Mouse (Mus musculus): ENCODE results near the gene Cacng5. TPM values are rescaled to one million over a fixed set of nuclear protein-coding genes. Genes with fewer than 3 reads are reported as not detected.

The Cacng5 gene
- polyA plus RNA-seq, 1 experiment from 2014 or later = not detected

- 74% methylated on average over 2 of the region's 2 CpGs for WGBS (ENCODE audit: insufficient replicate concordance)
Observed at GRCm38 (mm10) chr11:107936929-107937328, 22.1 kb upstream of the Cacng5 start.

GRCm38 (mm10) chr11:107931721-107932120 lies 16.9 kb upstream of the Cacng5 start:
- Histone ChIP-seq H3K27me3 (ENCODE audit: control insufficient read depth, insufficient read depth, low read length) (no peaks in the 10 kb centered on the region), H3K4me1 (ENCODE audit: control insufficient read depth, insufficient read depth, low read length) (no peaks in the 10 kb centered on the region), H3K27ac (ENCODE audit: low read depth, low read length) (no peak overlapping the region), H3K9me3 (replicated peaks; ENCODE audit: control insufficient read depth, low read length) (no peaks in the 10 kb centered on the region), H3K36me3 (ENCODE audit: control insufficient read depth, insufficient read depth, low read length) (no peaks in the 10 kb centered on the region), H3K4me3 (ENCODE audit: low read depth, low read length) (no peak overlapping the region), H3K9ac (ENCODE audit: low read depth, low read length) (no peak overlapping the region), H3K4me2 (no peak overlapping the region)
- ATAC-seq (replicated peaks; ENCODE audit: insufficient number of reproducible peaks, low FRiP score, low TSS enrichment) = no peak
- WGBS (ENCODE audit: insufficient replicate concordance) = 72% methylated on average over 7 of the region's 7 CpGs

More at GRCm38 (mm10) chr11:107936929-107937328, 22.1 kb upstream of the Cacng5 start:
- Histone ChIP-seq H3K27ac (ENCODE audit: low read depth, low read length) (no peak overlapping the region), H3K4me2 (no peak overlapping the region), H3K9me3 (replicated peaks; ENCODE audit: control insufficient read depth, low read length) (peaks cover 14% of the 10 kb centered on the region), H3K36me3 (ENCODE audit: control insufficient read depth, insufficient read depth, low read length) (peaks cover 21% of the 10 kb centered on the region), H3K27me3 (ENCODE audit: control insufficient read depth, insufficient read depth, low read length) (no peaks in the 10 kb centered on the region), H3K4me3 (ENCODE audit: low read depth, low read length) (no peak overlapping the region), H3K4me1 (ENCODE audit: control insufficient read depth, insufficient read depth, low read length) (no peaks in the 10 kb centered on the region), H3K9ac (ENCODE audit: low read depth, low read length) (no peak overlapping the region)
- ATAC-seq (replicated peaks; ENCODE audit: insufficient number of reproducible peaks, low FRiP score, low TSS enrichment) = no peak

- no peak overlapping the region for H3K9ac ChIP-seq (ENCODE audit: low read depth, low read length)
- no peak overlapping the region for H3K4me3 ChIP-seq (ENCODE audit: low read depth, low read length)
- no peak for ATAC-seq (replicated peaks; ENCODE audit: insufficient number of reproducible peaks, low FRiP score, low TSS enrichment)
- no peaks in the 10 kb centered on the region for H3K36me3 ChIP-seq (ENCODE audit: control insufficient read depth, insufficient read depth, low read length)
- no peak overlapping the region for H3K27ac ChIP-seq (ENCODE audit: low read depth, low read length)
- no peaks in the 10 kb centered on the region for H3K27me3 ChIP-seq (ENCODE audit: control insufficient read depth, insufficient read depth, low read length)
- H3K4me1 ChIP-seq (ENCODE audit: control insufficient read depth, insufficient read depth, low read length) = no peaks in the 10 kb centered on the region
- no peaks in the 10 kb centered on the region for H3K9me3 ChIP-seq (replicated peaks; ENCODE audit: control insufficient read depth, low read length)
- H3K4me2 ChIP-seq = no peak overlapping the region
- 86% methylated on average over 11 of the region's 11 CpGs for WGBS (ENCODE audit: insufficient replicate concordance)
Observed at GRCm38 (mm10) chr11:107931288-107931687, 16.4 kb upstream of the Cacng5 start.

- Histone ChIP-seq H3K36me3 (ENCODE audit: control insufficient read depth, insufficient read depth, low read length) (no peaks in the 10 kb centered on the region), H3K9ac (ENCODE audit: low read depth, low read length) (no peak overlapping the region), H3K27me3 (ENCODE audit: control insufficient read depth, insufficient read depth, low read length) (no peaks in the 10 kb centered on the region), H3K27ac (ENCODE audit: low read depth, low read length) (no peak overlapping the region), H3K4me3 (ENCODE audit: low read depth, low read length) (no peak overlapping the region), H3K4me2 (no peak overlapping the region), H3K4me1 (ENCODE audit: control insufficient read depth, insufficient read depth, low read length) (no peaks in the 10 kb centered on the region), H3K9me3 (replicated peaks; ENCODE audit: control insufficient read depth, low read length) (no peaks in the 10 kb centered on the region)
- ATAC-seq (replicated peaks; ENCODE audit: insufficient number of reproducible peaks, low FRiP score, low TSS enrichment) = no peak
- 50% methylated on average over 3 of the region's 3 CpGs for WGBS (ENCODE audit: insufficient replicate concordance)
Observed at GRCm38 (mm10) chr11:107929712-107930111, 14.9 kb upstream of the Cacng5 start.

GRCm38 (mm10) chr11:107919852-107920508 lies 5.1 kb upstream of the Cacng5 start:
- no peak overlapping the region for H3K9ac ChIP-seq (ENCODE audit: low read depth, low read length)
- no peak overlapping the region for H3K27ac ChIP-seq (ENCODE audit: low read depth, low read length)
- H3K27me3 ChIP-seq (ENCODE audit: control insufficient read depth, insufficient read depth, low read length) = peaks cover 17% of the 10 kb centered on the region
- H3K36me3 ChIP-seq (ENCODE audit: control insufficient read depth, insufficient read depth, low read length) = no peaks in the 10 kb centered on the region
- no peak for ATAC-seq (replicated peaks; ENCODE audit: insufficient number of reproducible peaks, low FRiP score, low TSS enrichment)
- 41% methylated on average over 16 of the region's 16 CpGs for WGBS (ENCODE audit: insufficient replicate concordance)
- no peaks in the 10 kb centered on the region for H3K4me1 ChIP-seq (ENCODE audit: control insufficient read depth, insufficient read depth, low read length)
- no peak overlapping the region for H3K4me2 ChIP-seq
- H3K4me3 ChIP-seq (ENCODE audit: low read depth, low read length) = no peak overlapping the region
- no peaks in the 10 kb centered on the region for H3K9me3 ChIP-seq (replicated peaks; ENCODE audit: control insufficient read depth, low read length)

DNA sequence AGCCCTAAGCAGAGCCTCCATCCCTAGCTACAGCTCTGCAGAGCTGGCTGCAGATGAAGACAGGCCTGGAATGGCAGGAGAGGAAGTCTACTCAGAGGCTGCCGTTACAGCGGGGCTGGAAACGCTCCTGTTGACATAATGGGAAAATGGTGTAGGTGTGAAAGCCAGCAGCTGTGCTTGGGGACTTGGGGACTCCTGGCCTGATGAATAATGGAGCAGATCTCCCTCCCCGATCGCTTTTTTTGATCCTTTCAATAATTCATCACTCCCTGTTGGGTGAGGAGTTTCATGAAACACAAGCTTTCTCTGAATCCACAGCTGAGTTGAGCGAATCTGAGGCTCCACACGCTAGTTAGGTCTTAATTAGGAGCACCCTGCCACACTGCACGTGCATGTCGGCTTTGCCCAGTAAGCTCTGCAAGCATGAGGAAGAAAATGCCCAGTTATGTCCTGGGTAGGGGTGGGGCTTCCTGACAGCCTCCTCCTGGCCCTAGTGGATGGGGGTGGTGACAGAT lies 2.9 kb upstream of the Cacng5 start:
- Histone ChIP-seq H3K9ac (ENCODE audit: low read depth, low read length) (no peak overlapping the region), H3K27ac (ENCODE audit: low read depth, low read length) (no peak overlapping the region), H3K9me3 (replicated peaks; ENCODE audit: control insufficient read depth, low read length) (no peaks in the 10 kb centered on the region), H3K36me3 (ENCODE audit: control insufficient read depth, insufficient read depth, low read length) (no peaks in the 10 kb centered on the region), H3K27me3 (ENCODE audit: control insufficient read depth, insufficient read depth, low read length) (peaks cover 38% of the 10 kb centered on the region), H3K4me1 (ENCODE audit: control insufficient read depth, insufficient read depth, low read length) (no peaks in the 10 kb centered on the region), H3K4me3 (ENCODE audit: low read depth, low read length) (no peak overlapping the region), H3K4me2 (no peak overlapping the region)
- no peak for ATAC-seq (replicated peaks; ENCODE audit: insufficient number of reproducible peaks, low FRiP score, low TSS enrichment)
- 66% methylated on average over 9 of the region's 9 CpGs for WGBS (ENCODE audit: insufficient replicate concordance)

GRCm38 (mm10) chr11:107913317-107913716 lies 1.5 kb downstream of the Cacng5 start:
- Histone ChIP-seq H3K36me3 (ENCODE audit: control insufficient read depth, insufficient read depth, low read length) (no peaks in the 10 kb centered on the region), H3K4me2 (no peak overlapping the region), H3K9me3 (replicated peaks; ENCODE audit: control insufficient read depth, low read length) (no peaks in the 10 kb centered on the region), H3K27ac (ENCODE audit: low read depth, low read length) (no peak overlapping the region), H3K27me3 (ENCODE audit: control insufficient read depth, insufficient read depth, low read length) (peaks cover 35% of the 10 kb centered on the region), H3K9ac (ENCODE audit: low read depth, low read length) (no peak overlapping the region), H3K4me1 (ENCODE audit: control insufficient read depth, insufficient read depth, low read length) (no peaks in the 10 kb centered on the region), H3K4me3 (ENCODE audit: low read depth, low read length) (no peak overlapping the region)
- no peak for ATAC-seq (replicated peaks; ENCODE audit: insufficient number of reproducible peaks, low FRiP score, low TSS enrichment)
- WGBS (ENCODE audit: insufficient replicate concordance) = 50% methylated on average over 3 of the region's 3 CpGs

DNA sequence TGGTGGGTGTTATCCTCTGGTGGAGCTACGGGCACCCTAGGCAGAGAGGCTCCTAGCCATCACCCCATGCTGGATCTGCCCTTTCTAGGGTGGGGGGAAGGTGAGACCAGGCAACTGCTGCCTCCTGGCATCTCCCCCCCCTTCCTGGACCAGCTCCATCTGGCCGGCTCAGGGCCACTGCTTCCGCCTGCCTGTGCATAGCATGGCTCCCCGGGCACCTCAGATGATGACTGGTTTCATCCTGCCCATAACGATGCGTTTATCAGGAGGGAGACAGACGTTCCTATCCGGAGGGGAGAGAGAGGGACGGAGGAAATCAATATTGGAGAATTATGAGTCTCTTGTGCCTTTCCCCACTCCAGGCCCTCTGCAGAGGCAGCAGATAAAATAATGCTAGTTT lies 9.5 kb downstream of the Cacng5 start:
- WGBS (ENCODE audit: insufficient replicate concordance) = 71% methylated on average over 9 of the region's 9 CpGs
- Histone ChIP-seq H3K27ac (ENCODE audit: low read depth, low read length) (no peak overlapping the region), H3K36me3 (ENCODE audit: control insufficient read depth, insufficient read depth, low read length) (no peaks in the 10 kb centered on the region), H3K27me3 (ENCODE audit: control insufficient read depth, insufficient read depth, low read length) (no peaks in the 10 kb centered on the region), H3K4me3 (ENCODE audit: low read depth, low read length) (no peak overlapping the region), H3K4me1 (ENCODE audit: control insufficient read depth, insufficient read depth, low read length) (no peaks in the 10 kb centered on the region), H3K4me2 (no peak overlapping the region), H3K9me3 (replicated peaks; ENCODE audit: control insufficient read depth, low read length) (no peaks in the 10 kb centered on the region), H3K9ac (ENCODE audit: low read depth, low read length) (no peak overlapping the region)
- ATAC-seq (replicated peaks; ENCODE audit: insufficient number of reproducible peaks, low FRiP score, low TSS enrichment) = no peak

GRCm38 (mm10) chr11:107903966-107904605 lies 10.8 kb downstream of the Cacng5 start:
- H3K9ac ChIP-seq (ENCODE audit: low read depth, low read length) = no peak overlapping the region
- H3K4me1 ChIP-seq (ENCODE audit: control insufficient read depth, insufficient read depth, low read length) = no peaks in the 10 kb centered on the region
- H3K9me3 ChIP-seq (replicated peaks; ENCODE audit: control insufficient read depth, low read length) = no peaks in the 10 kb centered on the region
- H3K4me3 ChIP-seq (ENCODE audit: low read depth, low read length) = no peak overlapping the region
- H3K36me3 ChIP-seq (ENCODE audit: control insufficient read depth, insufficient read depth, low read length) = no peaks in the 10 kb centered on the region
- no peak overlapping the region for H3K4me2 ChIP-seq
- ATAC-seq (replicated peaks; ENCODE audit: insufficient number of reproducible peaks, low FRiP score, low TSS enrichment) = no peak
- no peaks in the 10 kb centered on the region for H3K27me3 ChIP-seq (ENCODE audit: control insufficient read depth, insufficient read depth, low read length)
- 17% methylated on average over 4 of the region's 4 CpGs for WGBS (ENCODE audit: insufficient replicate concordance)
- H3K27ac ChIP-seq (ENCODE audit: low read depth, low read length) = no peak overlapping the region
